In the genomic region with DNA sequence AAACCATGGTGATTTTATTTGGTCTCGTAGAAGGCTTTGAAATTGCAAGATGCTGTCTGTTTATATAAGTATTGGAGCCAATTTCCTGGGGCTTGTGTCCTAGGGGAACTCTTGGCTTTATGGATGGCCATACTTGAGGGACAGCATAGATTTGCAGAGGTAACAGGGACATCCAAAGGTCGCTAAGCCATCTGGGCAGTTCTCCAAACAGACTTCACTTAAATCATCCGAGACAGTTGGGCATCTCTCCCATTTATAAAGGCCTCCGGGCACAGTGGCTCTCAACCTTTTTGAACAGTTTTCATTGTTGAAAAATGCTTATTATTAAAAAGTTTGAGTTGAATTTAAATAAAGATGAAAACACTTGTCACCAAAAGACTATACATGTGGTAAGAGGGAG, we compare ENCODE assay signal across 16 mouse cellular contexts. TPM values are rescaled to one million over a fixed set of nuclear protein-coding genes. Genes with fewer than 3 reads are reported as not detected.
A peak's percentile ranks its signal among the peaks of the same experiment; 100 is the strongest.
DNase-seq lines count a peak whose midpoint lies in the region; TF ChIP-seq lines count a peak whose summit lies in the region.
"Had no signal": no experiment of that assay in that cellular context is flagged by ENCODE, and none has a peak within 500 bp of the region (broad histone marks: within the 10 kb centered on the region; RNA-seq: fewer than 3 reads in every experiment).

No protein-coding gene starts in this region.

- WGBS in lung, adult 2 months, result 36% methylated on average over 4 of the region's 4 CpGs

- H3K4me3 ChIP-seq in lung, adult 2 months (replicated peaks; ENCODE audit: extremely low read depth, low read depth, low read length), result no peak overlapping the region
- H3K4me3 ChIP-seq: gastrocnemius, adult 2 months; heart, embryonic 15.5 days; limb, embryonic 12.5 days had no signal

- TF ChIP-seq POLR2A in lung, adult 2 months (IDR thresholded peaks at IDR 0.05; ENCODE audit: borderline replicate concordance, extremely low read depth, low read depth, low read length), result no peak

- peak; percentile 17 for DNase-seq in cerebellum, adult 8-10 months
- DNase-seq in cerebellum, adult 11 months, result no peak
- peak; percentile 39 for DNase-seq in left cerebral cortex, postnatal 4 days
- no peak for DNase-seq in left cerebral cortex, adult 11 months (ENCODE audit: low spot score)
- peak; percentile 48 for DNase-seq in 3T3-L1 (ENCODE audit: low read depth, low spot score)
- DNase-seq in adrenal gland, postnatal 14 days, result peak; percentile 73
- DNase-seq in lung, adult 2 months, result no peak
- DNase-seq in frontal cortex, postnatal 36 days (ENCODE audit: low spot score in 2 of 2), result no peak
- DNase-seq: gastrocnemius, adult 2 months; heart, adult 18-20 months; liver, postnatal 0 days; lung, postnatal 4 days; right cerebral cortex, postnatal 4 days had no signal

- intact Hi-C loops in left cerebral cortex, postnatal 4 days (cut with DNase I), result no loop called here

- TF ChIP-seq CTCF in lung, adult 2 months (IDR thresholded peaks at IDR 0.05; ENCODE audit: insufficient read depth, low read length), result no peak

- no peaks in the 10 kb centered on the region for H3K4me1 ChIP-seq in lung, adult 2 months (ENCODE audit: control insufficient read depth, insufficient read depth, low read length)
- H3K4me1 ChIP-seq: heart, embryonic 15.5 days; limb, embryonic 12.5 days had no signal

RNA-seq across cellular contexts. Expression of a gene that starts 59.8 kb away (rescaled TPM):
- 10 to 100 TPM; 43.4 to 44.6 TPM for total RNA-seq in left cerebral cortex, postnatal 4 days (2021)
- 6.1 and 6.2 TPM in 2 replicates for total RNA-seq in adrenal gland, postnatal 14 days (2021)
- 1.8 and 2.2 TPM in 2 replicates for polyA plus RNA-seq in lung, adult 2 months (2012; rRNA removed)
- total RNA-seq: gastrocnemius, adult 2 months had no signal
- polyA plus RNA-seq: Patski had no signal

Comparison
In these comparisons a context has a peak if more than half of its experiments do, and no peak if none do; other contexts are left out.
1. DNase-seq: peak in cerebellum, adult 8-10 months (single experiment), left cerebral cortex, postnatal 4 days (single experiment), 3T3-L1 (single experiment) and adrenal gland, postnatal 14 days (single experiment); none in cerebellum, adult 11 months (single experiment), left cerebral cortex, adult 11 months (single experiment), lung, adult 2 months (single experiment) and frontal cortex, postnatal 36 days (0 of 2).